Mouse (Mus musculus) CD4-positive, CD25-positive, alpha-beta regulatory T cell, adult 9 weeks (primary cell): Measurements from ENCODE around the gene Ldb2. TPM values are rescaled to one million over a fixed set of nuclear protein-coding genes. Genes with fewer than 3 reads are reported as not detected.

ENCODE experiments used
- polyA plus RNA-seq: library from polyadenylated mRNA; unstranded; fragments of 100-300 nt; shearing (Covaris generic); gene quantifications from one replicate; pipeline ENCODE4 v1.2.1, GENCODE M21; 2017

Ldb2 gene
- 0.11 TPM for polyA plus RNA-seq

DNA sequence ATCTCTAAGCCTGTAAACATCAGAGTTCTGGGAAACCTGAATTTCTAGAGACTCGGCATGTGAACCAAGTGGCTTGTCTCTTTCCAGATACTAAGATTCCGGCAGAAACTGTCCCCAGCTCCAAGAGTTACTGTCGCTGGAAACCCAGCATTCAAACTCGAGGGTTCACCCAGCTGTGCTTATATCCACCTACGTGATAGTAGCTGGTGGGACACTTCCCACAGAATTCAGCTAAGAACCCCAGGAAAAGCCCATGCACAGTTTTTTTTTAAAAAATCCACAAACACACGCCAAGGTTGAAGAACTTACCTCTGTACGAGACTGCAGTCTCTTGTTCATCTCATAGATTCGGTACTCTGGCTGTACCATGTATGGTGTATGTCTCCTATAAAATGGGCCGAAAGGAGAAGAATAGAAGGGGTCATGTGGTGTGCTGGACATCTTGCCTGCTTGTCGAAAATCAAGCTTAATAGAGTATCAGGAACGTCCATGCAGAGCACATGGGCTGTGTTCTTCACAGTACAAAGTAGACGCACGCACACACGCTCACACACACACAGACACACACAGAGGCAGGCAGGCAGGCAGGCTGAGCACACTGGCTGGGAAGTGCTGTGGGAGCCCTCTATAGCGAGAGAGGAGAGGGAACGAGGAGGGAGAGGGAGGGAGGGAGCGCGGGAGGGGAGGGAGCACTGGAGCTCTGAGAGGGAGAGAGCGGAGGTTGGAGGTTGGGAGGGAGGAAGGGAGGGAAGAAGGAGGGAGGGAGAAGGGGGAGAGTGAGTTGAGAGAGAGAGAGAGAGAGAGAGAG lies at the start of gene Ldb2:
Gene Ldb2, minus strand, starts transcription at position 628 of the 808 bp plus-strand sequence.

